Mouse (Mus musculus) brain, embryonic 14.5 days (tissue): ENCODE results near the gene Nisch. TPM values are rescaled to one million over a fixed set of nuclear protein-coding genes. Genes with fewer than 3 reads are reported as not detected.

Experiments
- DNase-seq: peaks from one replicate; pipeline ENCODE4 v3.0.0-alpha.2; 2011; ENCODE audit warnings: low read depth
- CTCF ChIP-seq: fragments of 200-500 bp; IDR thresholded peaks from 2 replicates; pipeline ENCODE4 v1.5.1; 2012; ENCODE audit warnings: inconsistent platforms, mild to moderate bottlenecking, moderate library complexity, borderline replicate concordance; ENCODE audit not compliant: insufficient read depth, insufficient read length; ENCODE audit errors: extremely low read depth
- POLR2A ChIP-seq: fragments of 200-500 bp; IDR thresholded peaks from 2 replicates; pipeline ENCODE4 v1.6.1; 2012; ENCODE audit warnings: mild to moderate bottlenecking, inconsistent platforms, borderline replicate concordance; ENCODE audit not compliant: poor library complexity, insufficient read depth, insufficient read length, severe bottlenecking; ENCODE audit errors: extremely low read depth
- polyA plus RNA-seq: library from polyadenylated mRNA; depleted of rRNA; stranded (reverse); fragments of >200 nt; gene quantifications from 2 replicates; pipeline ENCODE4 v1.2.3, GENCODE M21; 2012

Gene Nisch
- polyA plus RNA-seq, 1 experiment = 506 TPM

DNA sequence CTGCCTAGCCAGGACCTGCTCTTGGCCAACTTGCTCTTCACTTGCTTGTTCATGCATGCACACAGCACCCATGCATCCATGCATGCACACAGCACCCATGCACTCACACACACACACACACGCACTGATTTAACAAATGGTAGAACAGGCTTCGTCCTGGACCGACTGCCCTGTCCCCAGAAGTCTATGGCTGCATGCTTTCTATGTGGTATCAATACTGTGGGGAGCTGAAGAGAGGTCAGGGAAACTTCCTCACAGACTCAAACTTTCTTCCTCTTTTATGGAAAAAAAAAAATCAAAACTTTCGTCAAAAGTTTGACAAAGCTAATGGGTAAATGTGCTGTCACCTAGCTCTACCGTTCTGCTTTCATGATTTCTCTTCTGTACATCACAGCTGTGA, 33.2 kb downstream of the Nisch start:
- no peak for DNase-seq
- no peak for TF ChIP-seq POLR2A
- no peak for TF ChIP-seq CTCF

GRCm38 (mm10) chr14:31182786-31183290, 33.9 kb downstream of the Nisch start:
- no peak for DNase-seq
- no peak for TF ChIP-seq POLR2A
- TF ChIP-seq CTCF = no peak

GRCm38 (mm10) chr14:31181512-31181911, 35.2 kb downstream of the Nisch start:
- TF ChIP-seq POLR2A = no peak
- no peak for TF ChIP-seq CTCF
- DNase-seq = no peak

- TF ChIP-seq CTCF (no peak), POLR2A (no peak)
- DNase-seq = peak; percentile 24
These were observed 36.9 kb downstream of the Nisch start for GRCm38 (mm10) chr14:31179677-31180365.

GRCm38 (mm10) chr14:31177715-31178114, 39.0 kb downstream of the Nisch start:
- no peak for TF ChIP-seq POLR2A
- no peak for TF ChIP-seq CTCF
- DNase-seq = no peak

GRCm38 (mm10) chr14:31177287-31177686, 39.5 kb downstream of the Nisch start:
- no peak for DNase-seq
- TF ChIP-seq POLR2A (no peak), CTCF (no peak)

- TF ChIP-seq CTCF (no peak), POLR2A (no peak)
- DNase-seq = no peak
These were observed 43.2 kb downstream of the Nisch start for GRCm38 (mm10) chr14:31173537-31173936.

DNA sequence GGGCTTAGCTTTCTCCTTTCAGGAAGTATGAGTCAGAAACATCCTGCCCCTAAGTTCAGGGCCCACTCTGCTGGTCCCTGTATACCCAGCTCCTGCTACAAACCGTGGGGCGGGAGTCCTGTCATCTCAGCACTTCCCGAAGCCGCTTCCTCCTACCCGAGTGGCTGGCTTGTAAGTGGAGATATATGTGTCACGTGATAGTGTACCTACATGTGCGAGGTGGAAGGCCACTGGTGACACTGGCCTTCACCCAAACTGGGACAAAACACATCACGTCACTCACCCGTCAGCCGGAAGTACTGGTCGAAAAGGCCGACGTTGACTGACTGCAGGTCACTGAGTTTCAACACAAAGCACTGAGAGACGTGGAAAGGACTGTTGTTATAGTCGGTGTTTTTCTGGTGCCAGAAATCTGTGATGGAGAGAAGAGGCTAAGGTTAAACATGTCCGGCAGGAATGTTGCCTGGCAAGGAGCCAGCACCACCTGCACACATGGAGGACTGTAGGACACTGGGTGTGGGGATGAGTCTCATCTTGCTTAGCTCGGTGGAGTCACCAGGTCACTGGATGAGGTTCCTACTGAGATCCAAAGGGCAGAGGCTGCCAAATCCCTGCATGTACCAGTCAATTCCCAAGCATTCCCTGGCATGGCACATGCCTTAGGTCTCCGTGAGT, 43.8 kb downstream of the Nisch start:
- TF ChIP-seq CTCF (no peak), POLR2A (no peak)
- DNase-seq = no peak

GRCm38 (mm10) chr14:31171821-31172220, 44.9 kb downstream of the Nisch start:
- TF ChIP-seq CTCF (no peak), POLR2A (no peak)
- DNase-seq = no peak

DNA sequence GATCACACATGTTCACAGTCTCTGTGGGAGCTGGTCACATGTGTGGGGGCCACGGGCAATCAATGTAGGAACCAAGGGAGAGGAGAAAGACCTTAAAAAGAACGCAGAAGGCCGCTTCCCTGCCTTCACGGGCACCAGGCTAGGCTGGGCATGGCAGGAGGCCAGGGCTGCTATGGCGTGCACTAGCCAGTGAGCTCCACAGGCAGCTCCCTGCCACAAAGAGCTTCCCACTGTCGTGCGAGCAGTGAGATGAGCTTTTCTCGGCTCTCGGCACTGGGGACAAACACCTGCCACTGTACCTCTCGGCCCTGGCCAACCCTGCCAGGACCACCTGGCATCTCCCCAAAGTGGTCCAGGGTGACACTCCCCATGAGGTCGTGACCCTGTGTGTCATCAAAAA, 45.4 kb downstream of the Nisch start:
- TF ChIP-seq CTCF (no peak), POLR2A (no peak)
- DNase-seq = peak; percentile 25

DNA sequence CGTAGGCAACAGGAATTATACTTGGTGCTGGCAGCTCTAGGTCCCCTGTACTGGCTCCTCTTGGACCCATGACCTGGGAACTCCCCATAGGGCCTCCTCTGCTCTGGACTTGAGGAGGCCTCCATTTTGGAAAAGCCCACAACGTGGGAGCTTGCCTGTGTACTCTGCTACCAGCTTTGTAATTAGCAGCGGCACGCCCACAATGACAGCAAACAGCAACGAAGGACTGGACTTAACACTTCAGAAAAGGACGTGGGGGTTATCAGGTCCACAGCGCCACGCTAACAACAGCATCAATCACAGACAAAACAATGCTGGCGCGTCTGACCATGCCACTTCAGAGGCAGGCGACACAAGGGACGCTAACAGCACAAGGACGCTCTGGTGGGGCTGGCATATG, 45.8 kb downstream of the Nisch start:
- peak; percentile 18 for DNase-seq
- TF ChIP-seq POLR2A (no peak), CTCF (no peak)
